ENCODE assay signal across 24 mouse cellular contexts in genomic region chr8:13197493-13197892, GRCm38 (mm10). TPM values are rescaled to one million over a fixed set of nuclear protein-coding genes. Genes with fewer than 3 reads are reported as not detected.
"Had no signal": no experiment of that assay in that cellular context is flagged by ENCODE, and none has a peak within 500 bp of the region (broad histone marks: within the 10 kb centered on the region; RNA-seq: fewer than 3 reads in every experiment).

No protein-coding gene starts in this region.

- H3K4me3 ChIP-seq: intestine, embryonic 15.5 days; layer of hippocampus, adult 2 months; limb, embryonic 10.5 days; limb, embryonic 13.5 days; liver, embryonic 12.5 days; liver, embryonic 15.5 days; lung, embryonic 15.5 days; megakaryocyte, embryonic 14.5 days; midbrain, embryonic 10.5 days; midbrain, embryonic 13.5 days; stomach, embryonic 15.5 days had no signal

- DNase-seq: layer of hippocampus, adult 9-11 months; liver; lung, adult 18-20 months; lung, postnatal 10 days; lung, postnatal 36 days; right cerebral cortex, postnatal 25 days; spleen, adult 18-20 months; thymus, postnatal 25 days had no signal

- H3K4me2 ChIP-seq: limb, embryonic 13.5 days; liver, embryonic 12.5 days; liver, embryonic 15.5 days; lung, embryonic 15.5 days; midbrain, embryonic 13.5 days; stomach, embryonic 15.5 days had no signal

- H3K9ac ChIP-seq: intestine, embryonic 15.5 days; limb, embryonic 13.5 days; liver, embryonic 15.5 days; lung, embryonic 15.5 days; midbrain, embryonic 13.5 days; stomach, embryonic 15.5 days had no signal

- H3K9me3 ChIP-seq: intestine, embryonic 15.5 days; limb, embryonic 10.5 days; limb, embryonic 13.5 days; liver, embryonic 12.5 days; liver, embryonic 15.5 days; lung, embryonic 15.5 days; megakaryocyte, embryonic 14.5 days; midbrain, embryonic 10.5 days; midbrain, embryonic 13.5 days; stomach, embryonic 15.5 days had no signal

- H3K36me3 ChIP-seq: intestine, embryonic 15.5 days; limb, embryonic 10.5 days; limb, embryonic 13.5 days; liver, embryonic 15.5 days; lung, embryonic 15.5 days; midbrain, embryonic 13.5 days; stomach, embryonic 15.5 days had no signal

- ATAC-seq: intestine, embryonic 15.5 days; liver, embryonic 12.5 days; midbrain, embryonic 13.5 days; midbrain, embryonic 16.5 days had no signal

- H3K27ac ChIP-seq: intestine, embryonic 15.5 days; kidney, postnatal 0 days; layer of hippocampus, adult 2 months; limb, embryonic 10.5 days; limb, embryonic 13.5 days; liver, embryonic 12.5 days; liver, embryonic 15.5 days; lung, embryonic 15.5 days; midbrain, embryonic 10.5 days; midbrain, embryonic 13.5 days; stomach, embryonic 15.5 days had no signal

- H3K4me1 ChIP-seq: lung, embryonic 15.5 days; stomach, embryonic 15.5 days had no signal

RNA-seq across cellular contexts. Expression of gene Adprhl1, which starts 56.5 kb away (rescaled TPM):
- total RNA-seq: monocyte, adult 5-6 weeks had no signal
- polyA plus RNA-seq: kidney, embryonic 14.5 days; kidney, postnatal 0 days; large intestine, adult 2 months; limb, embryonic 10.5 days; liver, embryonic 12.5 days; midbrain, embryonic 10.5 days had no signal
